Mouse (Mus musculus) left cerebral cortex, postnatal 10 days (tissue): ENCODE results near the gene Ncoa1. TPM values are rescaled to one million over a fixed set of nuclear protein-coding genes. Genes with fewer than 3 reads are reported as not detected.
"Not testable (repeated sequence)": the region's sequence is repeated elsewhere in the genome, so short reads cannot be mapped to it uniquely, and the experiment has no call there.

Source experiments
- DNase-seq, 2 experiments: peaks; one replicate each; pipeline ENCODE4 v3.0.0; 2021 to 2022; ENCODE audit warnings: low spot score in 2 of 2, mixed read lengths in 1 of 2; ENCODE audit errors: extremely low spot score in 1 of 2
- intact Hi-C: fragments of 180-260 bp; cut with DNase I; formaldehyde crosslinking; loops from one replicate; pipeline ENCODE4 v1.15.1; 2025
- total RNA-seq, 2 experiments: library from RNA; stranded (reverse); gene quantifications; 2 replicates each; pipeline ENCODE4 v1.2.3; 2021

Ncoa1 gene
- total RNA-seq, 2 experiments from 2014 or later, result 87.6 to 89.7 TPM

DNA sequence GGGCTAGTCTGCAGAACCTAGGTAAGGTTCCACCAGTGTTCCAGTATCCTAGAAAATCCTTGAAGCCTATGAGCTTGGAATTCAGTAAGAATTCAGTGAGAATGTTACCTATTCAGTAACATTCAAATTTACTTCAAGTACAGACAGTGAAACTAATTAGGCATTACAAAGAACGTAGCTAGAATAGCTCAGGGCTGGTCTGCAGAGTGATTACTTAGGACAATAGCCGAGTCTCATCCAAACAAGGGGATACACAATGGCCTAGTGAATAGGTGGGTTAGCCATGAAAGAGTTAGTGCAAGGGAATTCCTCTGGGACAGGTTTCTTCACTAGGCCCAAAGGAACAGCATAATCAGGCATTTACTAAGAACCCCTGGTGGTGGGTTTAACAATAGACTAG lies 118.3 kb downstream of the Ncoa1 start:
- intact Hi-C loops, DNase-seq: not testable (repeated sequence)

GRCm38 (mm10) chr12:4358100-4358499 lies 118.9 kb downstream of the Ncoa1 start:
- no peak for DNase-seq
- intact Hi-C loops, result no loop called here

DNA sequence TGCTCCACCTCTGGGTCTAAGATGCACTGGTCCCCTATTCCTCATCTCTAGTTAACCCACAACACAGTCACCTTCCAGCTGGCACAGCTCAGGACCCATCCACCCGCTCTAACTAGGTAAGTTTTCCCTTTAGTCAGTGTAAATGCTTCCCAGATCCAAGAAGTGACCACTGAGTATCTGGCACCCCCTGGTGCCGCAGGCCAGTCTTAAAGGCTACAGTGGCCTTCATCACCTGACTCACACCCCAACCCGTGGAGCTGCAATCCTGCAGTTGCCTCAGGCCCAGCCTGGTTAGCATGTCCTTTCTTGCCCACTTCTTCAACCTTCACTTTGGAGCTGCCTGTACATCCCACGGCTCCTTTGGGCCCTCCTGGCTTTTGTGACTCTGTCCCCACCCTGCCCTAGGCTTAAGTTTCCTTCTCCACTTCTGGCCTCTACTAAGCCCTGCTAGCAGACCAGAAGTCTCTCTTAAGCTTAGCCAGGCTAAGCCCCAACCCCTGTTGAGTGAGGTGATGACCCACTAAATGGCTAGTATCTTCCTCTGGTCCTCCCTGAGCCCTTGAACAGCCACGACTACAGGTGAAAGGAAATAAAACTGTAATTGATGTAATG lies 120.0 kb downstream of the Ncoa1 start:
- intact Hi-C loops, result no loop called here
- no peak for DNase-seq

DNA sequence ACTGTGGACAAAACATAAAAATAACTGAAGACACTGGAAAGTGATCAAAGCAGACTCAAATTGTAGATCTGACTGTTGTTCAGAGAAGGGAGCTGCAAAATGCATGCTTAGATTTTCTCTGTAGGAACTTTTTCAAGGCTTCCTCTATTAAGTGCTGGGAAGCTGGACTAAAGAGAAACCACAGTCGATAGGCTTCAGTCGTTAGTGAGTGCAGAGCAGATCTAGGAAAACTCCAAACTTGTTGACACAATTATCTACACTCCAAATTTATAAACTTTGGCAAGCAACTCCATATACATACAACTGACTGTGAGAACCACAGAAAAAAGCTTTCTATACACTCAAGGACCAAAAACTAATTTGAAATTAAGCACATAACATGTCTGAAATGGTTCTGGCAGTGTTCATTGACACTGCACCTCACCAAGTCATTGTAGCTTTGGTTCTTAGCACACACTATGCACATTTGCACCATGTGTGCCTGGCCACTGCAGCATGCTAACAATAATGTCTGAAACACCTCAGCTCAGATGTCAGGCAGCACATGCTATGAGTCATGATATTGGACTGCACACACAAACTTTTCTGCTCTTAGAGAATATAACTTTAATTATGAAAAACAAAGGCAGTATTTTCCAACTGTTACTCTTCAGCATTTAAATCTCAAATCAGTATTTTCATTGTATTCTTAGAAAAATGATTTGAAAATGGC lies 121.8 kb downstream of the Ncoa1 start:
- intact Hi-C loops, result no loop called here
- no peak for DNase-seq

DNA sequence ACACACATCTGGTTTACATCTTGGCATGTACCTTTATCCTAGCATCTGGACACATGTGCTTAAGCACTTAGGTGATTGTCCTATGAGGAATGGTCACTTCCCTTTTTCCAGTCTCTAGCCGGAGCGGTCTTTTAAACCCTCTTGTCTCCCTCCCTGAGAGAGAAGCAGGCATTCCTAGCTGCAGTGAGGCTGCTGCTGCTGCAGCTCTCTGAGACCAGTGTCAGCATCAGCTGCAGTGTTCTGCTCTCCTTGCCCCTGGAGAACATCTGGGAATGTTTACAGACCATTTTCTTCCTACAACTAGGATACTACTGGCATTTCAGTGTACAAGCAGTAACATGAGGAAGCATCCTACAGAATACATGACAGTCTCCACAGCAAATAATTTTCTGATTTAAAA lies 133.8 kb downstream of the Ncoa1 start:
- DNase-seq, result no peak
- intact Hi-C loops, result no loop called here

DNA sequence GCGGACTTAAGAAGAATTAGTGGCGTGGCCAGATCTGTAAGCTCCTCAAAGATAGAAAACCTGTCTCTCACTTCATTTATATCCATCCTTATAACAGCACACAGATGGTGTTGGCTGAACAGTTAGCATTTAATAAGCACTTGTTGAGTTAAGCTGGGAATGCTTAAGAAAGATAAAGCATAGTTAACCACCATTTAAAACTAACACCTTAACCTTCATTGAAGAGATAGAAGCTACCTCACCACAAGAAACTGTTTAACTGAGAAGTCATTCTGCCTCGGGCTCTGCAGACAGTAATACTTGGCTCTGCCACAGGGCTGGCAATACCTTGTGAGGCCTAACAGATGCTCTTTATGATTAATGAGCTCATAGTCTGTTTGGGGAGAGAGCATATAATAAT lies 134.9 kb downstream of the Ncoa1 start:
- intact Hi-C loops, result no loop called here
- no peak for DNase-seq

- DNase-seq, result no peak
- intact Hi-C loops, result no loop called here
Measured at GRCm38 (mm10) chr12:4340325-4340924, 136.6 kb downstream of the Ncoa1 start.

- intact Hi-C loops, result no loop called here
- no peak for DNase-seq
Measured at GRCm38 (mm10) chr12:4323604-4324003, 153.4 kb downstream of the Ncoa1 start.

DNA sequence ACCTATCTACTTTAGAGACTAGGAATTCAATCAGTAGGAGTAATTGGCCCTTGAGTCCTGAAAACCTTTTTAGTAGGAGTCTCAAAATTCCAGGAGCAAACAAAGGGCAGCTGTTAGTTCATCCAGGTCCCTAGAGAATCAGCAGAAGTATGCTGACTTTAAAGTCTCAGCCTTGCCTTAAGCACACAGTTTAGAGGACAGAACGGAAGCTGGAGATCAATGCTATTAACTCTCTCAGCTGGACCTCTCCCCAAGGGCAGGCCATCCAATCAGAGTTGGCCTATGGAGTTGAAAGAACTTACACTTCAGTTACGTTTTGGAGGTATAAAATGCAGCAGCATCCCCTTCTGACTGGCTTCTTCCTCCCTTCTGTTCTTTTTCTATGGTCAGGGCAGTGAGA lies 154.8 kb downstream of the Ncoa1 start:
- intact Hi-C loops, result no loop called here
- no peak for DNase-seq

DNA sequence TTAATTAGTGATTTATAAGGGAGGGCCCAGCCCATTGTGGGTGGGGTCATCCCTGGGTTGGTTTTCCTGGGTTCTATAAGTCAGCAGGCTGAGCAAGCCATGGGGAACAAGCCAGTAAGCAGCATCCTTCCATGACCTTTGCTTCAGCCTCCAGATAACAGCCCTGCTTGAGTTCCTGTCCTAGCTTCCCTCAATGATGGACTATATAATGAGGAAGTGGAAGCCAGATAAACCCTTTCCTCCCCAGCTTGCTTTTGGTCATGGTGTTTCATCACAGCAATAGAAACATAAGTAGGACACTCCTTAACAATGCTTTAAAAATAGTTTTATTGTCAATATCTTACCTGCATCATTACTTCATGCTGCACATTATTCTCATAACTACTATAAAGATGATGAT lies 163.2 kb downstream of the Ncoa1 start:
- intact Hi-C loops, result no loop called here
- no peak for DNase-seq

DNA sequence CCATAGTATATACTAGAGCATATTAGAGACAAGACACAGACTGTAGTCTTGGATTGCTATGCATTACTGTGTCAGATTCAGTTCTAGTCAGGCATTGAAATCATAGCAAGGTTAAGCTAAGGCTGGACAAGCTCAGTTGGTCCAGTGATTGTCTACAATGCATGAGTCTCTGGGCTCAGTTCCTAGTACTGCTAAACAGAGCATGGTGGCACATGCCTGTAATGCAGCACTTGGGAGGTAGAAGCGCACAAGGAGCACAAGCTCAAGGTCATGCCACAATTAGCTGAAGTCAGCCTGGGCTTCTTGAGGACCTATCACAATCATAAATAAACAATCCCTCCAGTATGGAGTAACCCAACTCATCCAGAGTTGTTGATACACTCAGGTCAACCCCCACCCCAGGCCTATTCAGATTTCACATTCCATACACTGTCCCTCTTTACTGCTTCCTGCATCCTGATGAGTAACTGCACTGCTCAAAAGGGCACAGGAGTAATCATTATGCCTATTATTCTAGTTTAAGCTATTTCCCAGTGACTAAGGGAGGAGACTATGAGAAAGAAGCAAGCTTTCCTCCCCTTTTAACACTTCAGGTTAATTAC lies 170.2 kb downstream of the Ncoa1 start:
- intact Hi-C loops, result no loop called here

DNA sequence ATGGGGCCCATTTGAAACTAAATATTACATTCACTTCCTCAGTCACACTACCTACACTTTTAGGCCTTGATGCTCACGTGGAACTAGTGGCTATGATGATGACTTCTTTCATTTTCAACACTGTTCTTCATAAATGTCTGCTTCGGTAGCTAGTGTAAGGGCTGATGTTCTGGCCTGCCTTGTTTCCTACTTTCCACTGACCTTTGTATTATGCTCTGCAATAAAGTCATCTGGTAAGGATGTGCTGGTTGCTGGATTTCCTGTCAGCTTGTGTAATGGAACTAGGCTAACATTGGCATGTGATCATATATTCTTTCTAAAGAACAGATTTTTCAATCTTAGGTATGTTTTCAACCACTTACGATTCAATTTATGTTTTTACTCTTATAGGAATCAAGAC lies 177.7 kb downstream of the Ncoa1 start:
- intact Hi-C loops, result no loop called here
- DNase-seq, result no peak

More for the DNA sequence above, 170.2 kb downstream of the Ncoa1 start:
- no peak for DNase-seq

- no peak for DNase-seq
- intact Hi-C loops, result no loop called here
Measured at GRCm38 (mm10) chr12:4298626-4299025, 178.4 kb downstream of the Ncoa1 start.

DNA sequence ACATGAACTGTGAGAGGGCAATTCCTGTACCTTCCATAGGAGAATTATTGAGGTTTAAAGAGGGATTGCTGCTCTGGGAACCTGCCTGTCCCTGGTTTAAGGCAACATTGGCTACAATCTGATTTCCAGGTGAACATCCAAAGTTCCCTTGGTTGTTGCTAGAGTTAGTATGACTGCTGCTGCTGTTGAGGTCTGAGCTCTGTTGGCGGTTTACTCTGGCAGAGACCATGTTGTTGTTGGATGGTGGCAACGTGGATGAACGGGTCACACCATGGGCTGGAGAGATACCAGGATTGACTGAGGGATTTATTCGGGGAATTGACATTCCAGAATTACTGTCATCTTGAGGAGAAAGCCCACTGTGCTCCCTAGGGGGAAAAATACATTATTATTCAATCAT lies 181.1 kb downstream of the Ncoa1 start:
- intact Hi-C loops, result no loop called here

GRCm38 (mm10) chr12:4295281-4295680 lies 181.7 kb downstream of the Ncoa1 start:
- DNase-seq, result no peak
- intact Hi-C loops, result no loop called here

More for the DNA sequence above, 181.1 kb downstream of the Ncoa1 start:
- no peak for DNase-seq

- intact Hi-C loops, result no loop called here
- no peak for DNase-seq
Measured at GRCm38 (mm10) chr12:4293813-4294212, 183.2 kb downstream of the Ncoa1 start.

- intact Hi-C loops, result loop anchor here (10.0 kb wide), 1 partner anchor 190 kb away; the partner anchor contains the start of gene Ncoa1
- no peak for DNase-seq
Measured at GRCm38 (mm10) chr12:4285186-4285585, 191.8 kb downstream of the Ncoa1 start.

GRCm38 (mm10) chr12:4279878-4280277 lies 197.1 kb downstream of the Ncoa1 start:
- DNase-seq, result no peak
- intact Hi-C loops, result loop anchor here (5.0 to 10.0 kb wide), 2 partner anchors 195 to 267 kb away; partner anchors contain the start of gene Ncoa1

- DNase-seq, result no peak
- intact Hi-C loops, result loop anchor here (5.0 kb wide), 1 partner anchor 268 kb away; no protein-coding TSS in a partner anchor
Measured at GRCm38 (mm10) chr12:4278978-4279755, 197.8 kb downstream of the Ncoa1 start.
